Mouse (Mus musculus) heart, embryonic 15.5 days (tissue): Measurements from ENCODE around the gene Nbr1. TPM values are rescaled to one million over a fixed set of nuclear protein-coding genes. Genes with fewer than 3 reads are reported as not detected.

ENCODE experiments used
- ATAC-seq: fragments of 200-750 bp; cut with Nextera tagmentation; replicated peaks from 2 replicates; pipeline ENCODE4 v1.8.0; 2017; ENCODE audit warnings: low read depth, moderate TSS enrichment; ENCODE audit not compliant: insufficient number of reproducible peaks, insufficient read depth, low FRiP score
- H3K27ac ChIP-seq: fragments of 300-500 bp; sonication (generic); 2 replicates; pipeline ENCODE4 v1.5.1; 2015; ENCODE audit warnings: mild to moderate bottlenecking, inconsistent platforms
- H3K27me3 ChIP-seq: fragments of 300-500 bp; sonication (generic); 2 replicates; pipeline ENCODE4 v1.6.1; 2015; ENCODE audit warnings: inconsistent platforms
- H3K36me3 ChIP-seq: fragments of 300-500 bp; sonication (generic); 2 replicates; pipeline ENCODE4 v1.6.1; 2015; ENCODE audit warnings: mild to moderate bottlenecking, inconsistent platforms
- H3K4me1 ChIP-seq: fragments of 300-500 bp; sonication (generic); replicated peaks from 2 replicates; pipeline ENCODE4 v1.6.1; 2015; ENCODE audit warnings: inconsistent platforms
- H3K4me2 ChIP-seq: fragments of 300-500 bp; sonication (generic); 2 replicates; pipeline ENCODE4 v1.6.1; 2015; ENCODE audit warnings: inconsistent platforms, mild to moderate bottlenecking, moderate library complexity
- H3K4me3 ChIP-seq: fragments of 300-500 bp; sonication (generic); 2 replicates; pipeline ENCODE4 v1.5.1; 2015; ENCODE audit warnings: mild to moderate bottlenecking, inconsistent platforms
- H3K9ac ChIP-seq: fragments of 300-500 bp; sonication (generic); 2 replicates; pipeline ENCODE4 v1.6.1; 2015; ENCODE audit warnings: mild to moderate bottlenecking, inconsistent platforms
- H3K9me3 ChIP-seq: fragments of 300-500 bp; sonication (generic); replicated peaks from 2 replicates; pipeline ENCODE4 v1.6.1; 2016; ENCODE audit warnings: inconsistent platforms
- WGBS: fragments of 180-500 bp; shearing (Covaris S2); methylation state at CpG from one replicate; pipeline ENCODE4 v1.1.7; 2015; ENCODE audit warnings: mixed read lengths; 5-methylcytosine and 5-hydroxymethylcytosine counted together
- polyA plus RNA-seq: library from polyadenylated mRNA; unstranded; fragments of >200 nt; fragmentation: Nextera tagmentation; extraction: Ambion mirVana; gene quantifications from 2 replicates; pipeline ENCODE4 v1.2.1, GENCODE M21; 2015

Nbr1 gene
- polyA plus RNA-seq = 58.5 and 60.6 TPM in 2 replicates

GRCm38 (mm10) chr11:101551751-101552475, at the start of gene Nbr1, which contains the start of gene Brca1:
Gene Nbr1 (plus strand): TSS chr11:101552149.
Gene Brca1 (minus strand): TSS chr11:101551955.
- H3K27me3 ChIP-seq = no peaks in the 10 kb centered on the region
- H3K36me3 ChIP-seq = peaks cover 6% of the 10 kb centered on the region; the same call in 1 of the 2 replicates
- ATAC-seq = peak; percentile 84
- H3K9me3 ChIP-seq = no peaks in the 10 kb centered on the region
- H3K9ac ChIP-seq = peak within 1 kb of the TSS; percentile 74
- peak within 1 kb of the TSS; percentile 79 for H3K4me3 ChIP-seq
- H3K4me1 ChIP-seq = peaks cover 24% of the 10 kb centered on the region
- H3K4me2 ChIP-seq = peak within 1 kb of the TSS; percentile 79
- WGBS = under 1% methylated on average over 43 of the region's 43 CpGs
- H3K27ac ChIP-seq = peak within 1 kb of the TSS; percentile 92

GRCm38 (mm10) chr11:101506269-101506780, 45.6 kb upstream of the Nbr1 start:
- 92% methylated on average over 5 of the region's 5 CpGs for WGBS
- H3K27ac ChIP-seq = no peak overlapping the region
- ATAC-seq = no peak
- H3K4me1 ChIP-seq = no peaks in the 10 kb centered on the region
- peaks cover 8% of the 10 kb centered on the region for H3K36me3 ChIP-seq
- no peak overlapping the region for H3K4me2 ChIP-seq
- H3K4me3 ChIP-seq = no peak overlapping the region
- no peaks in the 10 kb centered on the region for H3K9me3 ChIP-seq
- no peak overlapping the region for H3K9ac ChIP-seq
- no peaks in the 10 kb centered on the region for H3K27me3 ChIP-seq

- 90% methylated on average over 7 of the region's 7 CpGs for WGBS
- no peak for ATAC-seq
- H3K4me3 ChIP-seq = no peak overlapping the region
- H3K36me3 ChIP-seq = peaks cover 13% of the 10 kb centered on the region
- H3K27ac ChIP-seq = no peak overlapping the region
- no peak overlapping the region for H3K4me2 ChIP-seq
- H3K27me3 ChIP-seq = no peaks in the 10 kb centered on the region
- H3K9me3 ChIP-seq = no peaks in the 10 kb centered on the region
- no peak overlapping the region for H3K9ac ChIP-seq
- no peaks in the 10 kb centered on the region for H3K4me1 ChIP-seq
These were observed 44.9 kb upstream of the Nbr1 start for GRCm38 (mm10) chr11:101507090-101507489.

GRCm38 (mm10) chr11:101518937-101519336, 33.0 kb upstream of the Nbr1 start:
- Histone ChIP-seq H3K27ac (no peak overlapping the region), H3K9ac (no peak overlapping the region), H3K9me3 (no peaks in the 10 kb centered on the region), H3K4me1 (no peaks in the 10 kb centered on the region), H3K4me3 (no peak overlapping the region), H3K4me2 (no peak overlapping the region), H3K36me3 (peaks cover 9% of the 10 kb centered on the region; the same call in 1 of the 2 replicates), H3K27me3 (no peaks in the 10 kb centered on the region)
- 78% methylated on average over 5 of the region's 5 CpGs for WGBS
- ATAC-seq = no peak

- peaks cover 6% of the 10 kb centered on the region; the same call in 1 of the 2 replicates for H3K36me3 ChIP-seq
These were observed 32.6 kb upstream of the Nbr1 start for GRCm38 (mm10) chr11:101519364-101519763.

GRCm38 (mm10) chr11:101524446-101524845, 27.5 kb upstream of the Nbr1 start:
- peaks cover 13% of the 10 kb centered on the region for H3K36me3 ChIP-seq
- no peaks in the 10 kb centered on the region for H3K27me3 ChIP-seq
- WGBS = 91% methylated on average over 8 of the region's 8 CpGs
- H3K27ac ChIP-seq = no peak overlapping the region
- no peak overlapping the region for H3K4me2 ChIP-seq
- H3K9ac ChIP-seq = no peak overlapping the region
- H3K9me3 ChIP-seq = no peaks in the 10 kb centered on the region
- ATAC-seq = no peak
- H3K4me1 ChIP-seq = no peaks in the 10 kb centered on the region
- H3K4me3 ChIP-seq = no peak overlapping the region

More at GRCm38 (mm10) chr11:101519364-101519763, 32.6 kb upstream of the Nbr1 start:
- Histone ChIP-seq H3K27ac (no peak overlapping the region), H3K9ac (no peak overlapping the region), H3K4me3 (no peak overlapping the region), H3K27me3 (no peaks in the 10 kb centered on the region), H3K4me2 (no peak overlapping the region), H3K9me3 (no peaks in the 10 kb centered on the region), H3K4me1 (no peaks in the 10 kb centered on the region)
- no peak for ATAC-seq
- WGBS = 90% methylated on average over 6 of the region's 6 CpGs

GRCm38 (mm10) chr11:101525056-101525455, 26.9 kb upstream of the Nbr1 start:
- H3K4me2 ChIP-seq = no peak overlapping the region
- no peaks in the 10 kb centered on the region for H3K9me3 ChIP-seq
- H3K36me3 ChIP-seq = peaks cover 13% of the 10 kb centered on the region
- no peak overlapping the region for H3K4me3 ChIP-seq
- no peaks in the 10 kb centered on the region for H3K4me1 ChIP-seq
- H3K27ac ChIP-seq = no peak overlapping the region
- no peaks in the 10 kb centered on the region for H3K27me3 ChIP-seq
- WGBS = 90% methylated on average over 10 of the region's 10 CpGs
- ATAC-seq = no peak
- H3K9ac ChIP-seq = no peak overlapping the region

- Histone ChIP-seq H3K36me3 (peaks cover 16% of the 10 kb centered on the region), H3K4me2 (no peak overlapping the region), H3K9me3 (no peaks in the 10 kb centered on the region), H3K4me3 (no peak overlapping the region), H3K27me3 (no peaks in the 10 kb centered on the region), H3K9ac (no peak overlapping the region), H3K4me1 (no peaks in the 10 kb centered on the region), H3K27ac (no peak overlapping the region)
- 93% methylated on average over 9 of the region's 9 CpGs for WGBS
- no peak for ATAC-seq
These were observed 25.9 kb upstream of the Nbr1 start for GRCm38 (mm10) chr11:101525936-101526595.

GRCm38 (mm10) chr11:101526686-101527085, 25.3 kb upstream of the Nbr1 start:
- WGBS = 86% methylated on average over 4 of the region's 4 CpGs
- ATAC-seq = no peak

GRCm38 (mm10) chr11:101543533-101543932, 8.4 kb upstream of the Nbr1 start:
- no peaks in the 10 kb centered on the region for H3K9me3 ChIP-seq
- 85% methylated on average over 9 of the region's 9 CpGs for WGBS
- no peak overlapping the region for H3K27ac ChIP-seq
- peaks cover 6% of the 10 kb centered on the region for H3K36me3 ChIP-seq
- ATAC-seq = no peak
- H3K4me3 ChIP-seq = no peak overlapping the region
- no peaks in the 10 kb centered on the region for H3K4me1 ChIP-seq
- no peak overlapping the region for H3K9ac ChIP-seq
- no peaks in the 10 kb centered on the region for H3K27me3 ChIP-seq
- H3K4me2 ChIP-seq = no peak overlapping the region

More at GRCm38 (mm10) chr11:101526686-101527085, 25.3 kb upstream of the Nbr1 start:
- Histone ChIP-seq H3K9ac (no peak overlapping the region), H3K36me3 (peaks cover 20% of the 10 kb centered on the region), H3K27me3 (no peaks in the 10 kb centered on the region), H3K4me1 (no peaks in the 10 kb centered on the region), H3K4me2 (no peak overlapping the region), H3K9me3 (no peaks in the 10 kb centered on the region), H3K4me3 (no peak overlapping the region), H3K27ac (no peak overlapping the region)

GRCm38 (mm10) chr11:101544132-101544531, 7.8 kb upstream of the Nbr1 start:
- no peaks in the 10 kb centered on the region for H3K4me1 ChIP-seq
- no peak overlapping the region for H3K27ac ChIP-seq
- no peak for ATAC-seq
- H3K36me3 ChIP-seq = peaks cover 3% of the 10 kb centered on the region
- no peak overlapping the region for H3K4me3 ChIP-seq
- no peak overlapping the region for H3K9ac ChIP-seq
- no peaks in the 10 kb centered on the region for H3K9me3 ChIP-seq
- WGBS = 57% methylated on average over 1 of the region's 1 CpGs
- H3K4me2 ChIP-seq = no peak overlapping the region
- no peaks in the 10 kb centered on the region for H3K27me3 ChIP-seq
